Mouse (Mus musculus) hindbrain, embryonic 14.5 days (tissue): Measurements from ENCODE around the gene Ptgr2. TPM values are rescaled to one million over a fixed set of nuclear protein-coding genes. Genes with fewer than 3 reads are reported as not detected.

Experiments used
- polyA plus RNA-seq: library from polyadenylated mRNA; unstranded; fragments of >200 nt; fragmentation: Nextera tagmentation; extraction: Ambion mirVana; gene quantifications from 2 replicates; pipeline ENCODE4 v1.2.1, GENCODE M21; 2014

Gene Ptgr2
- polyA plus RNA-seq, 1 experiment from 2014 or later = 15.4 TPM

Other genes starting within 250 kb of the Ptgr2 start
- gene Acot4, start 246.9 kb upstream of the Ptgr2 start, polyA plus RNA-seq = 0.54 and 0.61 TPM in 2 replicates
- not detected in 2 replicates for gene Gm49366, start 246.3 kb upstream of the Ptgr2 start, polyA plus RNA-seq
- 0.78 and 1.9 TPM in 2 replicates for gene Acot3, start 233.1 kb upstream of the Ptgr2 start, polyA plus RNA-seq
- 0.30 and 0.48 TPM in 2 replicates for gene Acot5, start 215.9 kb upstream of the Ptgr2 start, polyA plus RNA-seq
- 1.5 TPM in 2 replicates for gene Acot6, start 184.6 kb upstream of the Ptgr2 start, polyA plus RNA-seq
- gene Dnal1, start 170.9 kb upstream of the Ptgr2 start, polyA plus RNA-seq = 6.3 and 7.3 TPM in 2 replicates
- 3.2 and 4.1 TPM in 2 replicates for gene Pnma1, start 136.7 kb upstream of the Ptgr2 start, polyA plus RNA-seq
- gene Elmsan1, start 66.4 kb upstream of the Ptgr2 start, polyA plus RNA-seq = 4.4 and 4.8 TPM in 2 replicates
- gene Zfp410, start 31.6 kb downstream of the Ptgr2 start, polyA plus RNA-seq = 62.5 and 67.6 TPM in 2 replicates
- 40.1 and 41.5 TPM in 2 replicates for gene Coq6, start 76.4 kb downstream of the Ptgr2 start, polyA plus RNA-seq
- 15.3 and 16.0 TPM in 2 replicates for gene Fam161b, start 76.6 kb downstream of the Ptgr2 start, polyA plus RNA-seq
- gene Entpd5, start 123.8 kb downstream of the Ptgr2 start, polyA plus RNA-seq = 11.3 and 13.6 TPM in 2 replicates
- gene Bbof1, start 123.8 kb downstream of the Ptgr2 start, polyA plus RNA-seq = 2.6 and 3.0 TPM in 2 replicates
- 22.0 and 23.8 TPM in 2 replicates for gene Rnf113a2, start 132.0 kb downstream of the Ptgr2 start, polyA plus RNA-seq
- gene Aldh6a1, start 165.8 kb downstream of the Ptgr2 start, polyA plus RNA-seq = 37.9 and 38.3 TPM in 2 replicates
- 30.4 and 34.3 TPM in 2 replicates for gene Lin52, start 166.2 kb downstream of the Ptgr2 start, polyA plus RNA-seq